Mouse (Mus musculus) bone marrow, adult 2 months (tissue): Measurements from ENCODE around the gene Nol4l.

ENCODE experiments used
- CTCF ChIP-seq: fragments of 200-500 bp; IDR thresholded peaks from 2 replicates; pipeline ENCODE4 v1.5.1; 2011; ENCODE audit warnings: low read length, control low read depth; ENCODE audit not compliant: control insufficient read depth, insufficient read depth
- POLR2A ChIP-seq: fragments of 200-500 bp; IDR thresholded peaks from 2 replicates; pipeline ENCODE4 v1.6.1; 2011; ENCODE audit warnings: low read depth, mild to moderate bottlenecking, control low read depth, low read length, borderline replicate concordance; ENCODE audit not compliant: control insufficient read depth

- TF ChIP-seq POLR2A (no peak), CTCF (no peak)
These were observed 87.1 kb downstream of the Nol4l start for GRCm38 (mm10) chr2:153442720-153443119.
